Comparison of ENCODE assay signal across 17 mouse cellular contexts in genomic region chr2:71419408-71419807, GRCm38 (mm10).
"Had no signal": no experiment of that assay in that cellular context is flagged by ENCODE, and none has a peak within 500 bp of the region (broad histone marks: within the 10 kb centered on the region; RNA-seq: fewer than 3 reads in every experiment).

No protein-coding gene starts in this region.

- H3K27me3 ChIP-seq: liver, embryonic 15.5 days; lung, embryonic 15.5 days; midbrain, embryonic 12.5 days; midbrain, embryonic 15.5 days; neural tube, embryonic 13.5 days had no signal

- H3K36me3 ChIP-seq: midbrain, embryonic 15.5 days had no signal

- ATAC-seq: midbrain, embryonic 15.5 days had no signal

- H3K9me3 ChIP-seq: liver, embryonic 15.5 days; lung, embryonic 15.5 days; midbrain, embryonic 12.5 days; midbrain, embryonic 15.5 days; neural tube, embryonic 13.5 days had no signal

- H3K4me2 ChIP-seq: liver, embryonic 15.5 days; lung, embryonic 15.5 days; midbrain, embryonic 12.5 days; midbrain, embryonic 15.5 days; neural tube, embryonic 13.5 days had no signal

- H3K9ac ChIP-seq: liver, embryonic 15.5 days; lung, embryonic 15.5 days; midbrain, embryonic 12.5 days; midbrain, embryonic 15.5 days; neural tube, embryonic 13.5 days had no signal

- DNase-seq: kidney, adult 2 months; kidney, postnatal 25 days; layer of hippocampus, postnatal 36 days; lung, adult 18-20 months; lung, postnatal 10 days; lung, postnatal 36 days; thymus, adult 18-20 months; thymus, postnatal 14 days; thymus, postnatal 4 days had no signal

- H3K27ac ChIP-seq: kidney, postnatal 0 days; left cerebral cortex, adult 2 months; liver, embryonic 15.5 days; lung, embryonic 15.5 days; midbrain, embryonic 12.5 days; midbrain, embryonic 15.5 days; neural tube, embryonic 13.5 days had no signal

- H3K4me1 ChIP-seq: lung, embryonic 15.5 days; midbrain, embryonic 12.5 days; midbrain, embryonic 15.5 days had no signal

- H3K4me3 ChIP-seq: left cerebral cortex, adult 2 months; liver, embryonic 15.5 days; lung, embryonic 15.5 days; midbrain, embryonic 12.5 days; midbrain, embryonic 15.5 days; myocyte; neural tube, embryonic 13.5 days had no signal
